Mouse (Mus musculus): Measurements from ENCODE around the gene Rffl. TPM values are rescaled to one million over a fixed set of nuclear protein-coding genes. Genes with fewer than 3 reads are reported as not detected.
A peak's percentile ranks its signal among the peaks of the same experiment; 100 is the strongest.

The Rffl gene
- polyA plus RNA-seq, 1 experiment from 2014 or later = 5.0 TPM

DNA sequence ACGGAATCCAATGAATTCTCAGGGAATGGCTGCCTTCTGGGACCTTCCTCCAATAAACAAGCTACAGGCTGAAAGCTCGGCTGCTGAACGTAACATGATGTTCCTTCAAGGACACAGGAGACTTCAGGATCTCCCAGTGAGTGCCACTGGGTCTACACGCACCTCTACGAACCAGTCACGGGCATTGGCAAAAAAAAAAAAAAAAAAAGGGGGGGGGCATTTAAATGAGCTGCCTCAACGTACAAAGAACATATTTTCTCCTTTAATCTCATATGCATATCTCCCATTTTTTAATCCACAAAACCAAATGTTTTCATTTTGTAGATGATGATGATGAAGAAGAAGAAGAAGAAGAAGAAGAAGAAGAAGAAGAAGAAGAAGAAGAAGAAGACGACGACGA lies 5.1 kb downstream of the Rffl start:
- no peaks in the 10 kb centered on the region for H3K9me3 ChIP-seq (ENCODE audit: control insufficient read depth, low read length)
- ATAC-seq (ENCODE audit: low FRiP score) = no peak
- no peak overlapping the region for H3K9ac ChIP-seq
- WGBS = 81% methylated on average over 10 of the region's 10 CpGs
- H3K27me3 ChIP-seq (ENCODE audit: control insufficient read depth, insufficient read depth, low read length) = no peaks in the 10 kb centered on the region
- no peak for DNase-seq (ENCODE audit: low spot score)
- no peaks in the 10 kb centered on the region for H3K36me3 ChIP-seq (replicated peaks; ENCODE audit: control insufficient read depth, insufficient read depth)
- no peak overlapping the region for H3K27ac ChIP-seq
- no peak overlapping the region for H3K4me2 ChIP-seq (replicated peaks)
- H3K4me1 ChIP-seq (replicated peaks; ENCODE audit: control insufficient read depth, insufficient read depth, low read length) = peaks cover 7% of the 10 kb centered on the region
- H3K4me3 ChIP-seq (replicated peaks; ENCODE audit: low read length) = no peak overlapping the region

DNA sequence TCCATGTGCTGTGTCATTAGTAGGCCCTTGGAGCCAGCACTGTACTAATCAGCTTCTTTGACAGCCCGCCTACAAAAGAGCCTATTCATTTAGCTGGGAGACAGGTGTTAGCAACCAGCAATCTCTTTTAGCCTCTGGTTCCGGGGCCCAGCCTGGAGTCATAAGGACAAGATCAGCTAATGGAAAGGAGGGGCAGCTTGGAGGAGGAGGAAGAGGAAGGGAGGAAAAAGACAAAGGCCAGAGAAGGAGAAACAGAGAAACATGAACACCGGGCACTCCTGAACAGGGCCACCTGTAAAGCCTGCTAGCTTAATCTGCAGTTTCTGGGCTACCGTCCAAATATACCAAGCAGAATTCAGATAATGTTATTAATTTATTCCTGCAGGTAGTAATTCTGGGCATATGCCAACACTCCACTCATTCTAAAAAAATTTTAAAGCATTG lies 7.5 kb downstream of the Rffl start:
- WGBS = 33% methylated on average over 4 of the region's 4 CpGs
- H3K9ac ChIP-seq = no peak overlapping the region
- peak overlapping the region; percentile 32; the same call in 1 of the 2 replicates for H3K27ac ChIP-seq

GRCm38 (mm10) chr11:82863059-82863458 lies 8.0 kb downstream of the Rffl start:
- WGBS = 36% methylated on average over 2 of the region's 2 CpGs
- DNase-seq (ENCODE audit: low spot score) (no peak), ATAC-seq (ENCODE audit: low FRiP score) (no peak)
- H3K4me1 ChIP-seq (replicated peaks; ENCODE audit: control insufficient read depth, insufficient read depth, low read length) = peaks cover 7% of the 10 kb centered on the region
- H3K9ac ChIP-seq = no peak overlapping the region
- H3K9me3 ChIP-seq (ENCODE audit: control insufficient read depth, low read length) = no peaks in the 10 kb centered on the region
- H3K27ac ChIP-seq = no peak overlapping the region
- H3K4me2 ChIP-seq (replicated peaks) = no peak overlapping the region
- H3K4me3 ChIP-seq (replicated peaks; ENCODE audit: low read length) = no peak overlapping the region
- no peaks in the 10 kb centered on the region for H3K27me3 ChIP-seq (ENCODE audit: control insufficient read depth, insufficient read depth, low read length)
- H3K36me3 ChIP-seq (replicated peaks; ENCODE audit: control insufficient read depth, insufficient read depth) = no peaks in the 10 kb centered on the region

More for the DNA sequence above, 7.5 kb downstream of the Rffl start:
- Histone ChIP-seq H3K4me3 (replicated peaks; ENCODE audit: low read length) (no peak overlapping the region), H3K36me3 (replicated peaks; ENCODE audit: control insufficient read depth, insufficient read depth) (no peaks in the 10 kb centered on the region), H3K4me2 (replicated peaks) (no peak overlapping the region), H3K4me1 (replicated peaks; ENCODE audit: control insufficient read depth, insufficient read depth, low read length) (peaks cover 7% of the 10 kb centered on the region), H3K27me3 (ENCODE audit: control insufficient read depth, insufficient read depth, low read length) (no peaks in the 10 kb centered on the region), H3K9me3 (ENCODE audit: control insufficient read depth, low read length) (no peaks in the 10 kb centered on the region)
- no peak for ATAC-seq (ENCODE audit: low FRiP score)
- DNase-seq (ENCODE audit: low spot score) = no peak

- no peaks in the 10 kb centered on the region for H3K36me3 ChIP-seq (replicated peaks; ENCODE audit: control insufficient read depth, insufficient read depth)
- H3K4me1 ChIP-seq (replicated peaks; ENCODE audit: control insufficient read depth, insufficient read depth, low read length) = peaks cover 7% of the 10 kb centered on the region
- H3K4me3 ChIP-seq (replicated peaks; ENCODE audit: low read length) = no peak overlapping the region
- no peak overlapping the region for H3K4me2 ChIP-seq (replicated peaks)
- 72% methylated on average over 9 of the region's 9 CpGs for WGBS
- H3K9me3 ChIP-seq (ENCODE audit: control insufficient read depth, low read length) = no peaks in the 10 kb centered on the region
- H3K27me3 ChIP-seq (ENCODE audit: control insufficient read depth, insufficient read depth, low read length) = no peaks in the 10 kb centered on the region
- ATAC-seq (ENCODE audit: low FRiP score) (no peak), DNase-seq (ENCODE audit: low spot score) (no peak)
- no peak overlapping the region for H3K9ac ChIP-seq
- H3K27ac ChIP-seq = no peak overlapping the region
These were observed 8.4 kb downstream of the Rffl start for GRCm38 (mm10) chr11:82862638-82863037.

GRCm38 (mm10) chr11:82861558-82861957 lies 9.5 kb downstream of the Rffl start:
- no peak for ATAC-seq (ENCODE audit: low FRiP score)
- peaks cover 7% of the 10 kb centered on the region for H3K4me1 ChIP-seq (replicated peaks; ENCODE audit: control insufficient read depth, insufficient read depth, low read length)
- H3K4me2 ChIP-seq (replicated peaks) = no peak overlapping the region
- no peak overlapping the region for H3K27ac ChIP-seq
- H3K36me3 ChIP-seq (replicated peaks; ENCODE audit: control insufficient read depth, insufficient read depth) = no peaks in the 10 kb centered on the region
- no peak for DNase-seq (ENCODE audit: low spot score)
- 73% methylated on average over 8 of the region's 8 CpGs for WGBS
- no peaks in the 10 kb centered on the region for H3K27me3 ChIP-seq (ENCODE audit: control insufficient read depth, insufficient read depth, low read length)
- no peak overlapping the region for H3K9ac ChIP-seq
- no peaks in the 10 kb centered on the region for H3K9me3 ChIP-seq (ENCODE audit: control insufficient read depth, low read length)
- no peak overlapping the region for H3K4me3 ChIP-seq (replicated peaks; ENCODE audit: low read length)

- H3K4me3 ChIP-seq (replicated peaks; ENCODE audit: low read length) = no peak overlapping the region
- no peaks in the 10 kb centered on the region for H3K27me3 ChIP-seq (ENCODE audit: control insufficient read depth, insufficient read depth, low read length)
- 79% methylated on average over 6 of the region's 6 CpGs for WGBS
- H3K4me2 ChIP-seq (replicated peaks) = no peak overlapping the region
- H3K27ac ChIP-seq = no peak overlapping the region
- H3K9me3 ChIP-seq (ENCODE audit: control insufficient read depth, low read length) = no peaks in the 10 kb centered on the region
- H3K4me1 ChIP-seq (replicated peaks; ENCODE audit: control insufficient read depth, insufficient read depth, low read length) = peaks cover 7% of the 10 kb centered on the region
- H3K9ac ChIP-seq = no peak overlapping the region
- DNase-seq (ENCODE audit: low spot score) (no peak), ATAC-seq (ENCODE audit: low FRiP score) (no peak)
- H3K36me3 ChIP-seq (replicated peaks; ENCODE audit: control insufficient read depth, insufficient read depth) = no peaks in the 10 kb centered on the region
These were observed 10.3 kb downstream of the Rffl start for GRCm38 (mm10) chr11:82860759-82861158.

- DNase-seq (ENCODE audit: low spot score) (no peak), ATAC-seq (ENCODE audit: low FRiP score) (no peak)
- 69% methylated on average over 13 of the region's 13 CpGs for WGBS
- H3K9me3 ChIP-seq (ENCODE audit: control insufficient read depth, low read length) = no peaks in the 10 kb centered on the region
- H3K4me3 ChIP-seq (replicated peaks; ENCODE audit: low read length) = no peak overlapping the region
- no peak overlapping the region for H3K27ac ChIP-seq
- H3K4me2 ChIP-seq (replicated peaks) = no peak overlapping the region
- no peaks in the 10 kb centered on the region for H3K4me1 ChIP-seq (replicated peaks; ENCODE audit: control insufficient read depth, insufficient read depth, low read length)
- H3K9ac ChIP-seq = no peak overlapping the region
- no peaks in the 10 kb centered on the region for H3K27me3 ChIP-seq (ENCODE audit: control insufficient read depth, insufficient read depth, low read length)
- H3K36me3 ChIP-seq (replicated peaks; ENCODE audit: control insufficient read depth, insufficient read depth) = no peaks in the 10 kb centered on the region
These were observed 13.6 kb downstream of the Rffl start for GRCm38 (mm10) chr11:82857307-82857848.

GRCm38 (mm10) chr11:82856032-82856431 lies 15.0 kb downstream of the Rffl start:
- no peak for DNase-seq (ENCODE audit: low spot score)
- no peak overlapping the region for H3K27ac ChIP-seq
- no peak overlapping the region for H3K9ac ChIP-seq
- H3K4me2 ChIP-seq (replicated peaks) = no peak overlapping the region
- H3K27me3 ChIP-seq (ENCODE audit: control insufficient read depth, insufficient read depth, low read length) = no peaks in the 10 kb centered on the region
- H3K4me3 ChIP-seq (replicated peaks; ENCODE audit: low read length) = no peak overlapping the region
- ATAC-seq (ENCODE audit: low FRiP score) = peak; percentile 37; the same call in 1 of the 2 replicates
- no peaks in the 10 kb centered on the region for H3K36me3 ChIP-seq (replicated peaks; ENCODE audit: control insufficient read depth, insufficient read depth)
- 57% methylated on average over 10 of the region's 10 CpGs for WGBS
- no peaks in the 10 kb centered on the region for H3K9me3 ChIP-seq (ENCODE audit: control insufficient read depth, low read length)
- H3K4me1 ChIP-seq (replicated peaks; ENCODE audit: control insufficient read depth, insufficient read depth, low read length) = no peaks in the 10 kb centered on the region

DNA sequence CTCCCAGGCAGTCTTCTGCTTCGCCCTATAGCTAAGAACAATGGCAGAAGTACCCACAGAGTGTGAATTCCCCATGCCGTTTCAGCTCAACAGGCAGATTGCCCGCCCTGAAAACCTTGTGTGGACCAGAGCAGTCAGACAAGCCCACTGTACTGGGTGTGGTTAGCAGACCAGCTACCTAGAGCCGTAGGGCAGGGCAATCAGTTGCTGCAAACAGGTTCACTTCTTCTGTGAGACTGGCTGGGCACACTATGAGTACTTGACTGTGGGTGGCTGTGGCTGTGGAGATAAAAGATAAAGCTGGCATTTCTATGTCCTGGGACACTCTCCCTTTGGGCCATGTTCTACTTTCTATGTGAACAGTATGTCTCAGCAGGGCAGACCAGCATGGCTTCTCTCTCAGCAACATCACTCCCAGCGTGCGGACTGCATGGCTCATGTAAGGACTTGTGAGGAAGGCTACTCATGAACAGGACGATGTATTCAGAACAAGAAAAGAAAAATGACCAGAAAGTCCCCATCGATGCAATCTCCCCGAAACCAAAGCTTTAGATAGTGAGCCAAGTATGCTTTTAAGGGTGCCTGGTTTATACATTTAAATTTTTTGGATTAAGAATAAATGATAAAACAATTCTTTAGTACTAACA lies 15.6 kb downstream of the Rffl start:
- no peak for DNase-seq (ENCODE audit: low spot score)
- WGBS = 74% methylated on average over 9 of the region's 9 CpGs

More for the DNA sequence above, 15.6 kb downstream of the Rffl start:
- Histone ChIP-seq H3K27ac (no peak overlapping the region), H3K9ac (no peak overlapping the region), H3K36me3 (replicated peaks; ENCODE audit: control insufficient read depth, insufficient read depth) (no peaks in the 10 kb centered on the region), H3K4me2 (replicated peaks) (no peak overlapping the region), H3K4me1 (replicated peaks; ENCODE audit: control insufficient read depth, insufficient read depth, low read length) (peaks cover under 1% of the 10 kb centered on the region; the same call in 1 of the 2 replicates), H3K27me3 (ENCODE audit: control insufficient read depth, insufficient read depth, low read length) (no peaks in the 10 kb centered on the region), H3K9me3 (ENCODE audit: control insufficient read depth, low read length) (no peaks in the 10 kb centered on the region), H3K4me3 (replicated peaks; ENCODE audit: low read length) (no peak overlapping the region)
- no peak for ATAC-seq (ENCODE audit: low FRiP score)

Measured in hindbrain, embryonic 14.5 days (tissue).